Mouse (Mus musculus) limb, embryonic 14.5 days (tissue): Measurements from ENCODE around the gene Noct. TPM values are rescaled to one million over a fixed set of nuclear protein-coding genes. Genes with fewer than 3 reads are reported as not detected.

Experiments
- ATAC-seq: fragments of 200-750 bp; cut with Nextera tagmentation; 2 replicates; pipeline ENCODE4 v1.8.0; 2017; ENCODE audit warnings: low read depth, moderate number of reproducible peaks, moderate TSS enrichment; ENCODE audit not compliant: low FRiP score
- DNase-seq: peaks from one replicate; pipeline ENCODE4 v3.0.0-alpha.2; 2015; ENCODE audit warnings: low spot score
- H3K27ac ChIP-seq: fragments of 300-500 bp; sonication (generic); replicated peaks from 2 replicates; pipeline ENCODE4 v1.5.1; 2014; ENCODE audit warnings: low read depth, mild to moderate bottlenecking, low read length, moderate library complexity, mixed read lengths
- H3K27me3 ChIP-seq: fragments of 300-500 bp; sonication (generic); 2 replicates; pipeline ENCODE4 v1.6.1; 2014; ENCODE audit warnings: low read length, mixed read lengths; ENCODE audit not compliant: control insufficient read depth, insufficient read depth
- H3K36me3 ChIP-seq: fragments of 300-500 bp; sonication (generic); 2 replicates; pipeline ENCODE4 v1.6.1; 2014; ENCODE audit warnings: mild to moderate bottlenecking, low read length, moderate library complexity, mixed read lengths; ENCODE audit not compliant: control insufficient read depth, insufficient read depth
- H3K4me1 ChIP-seq: fragments of 300-500 bp; sonication (generic); 2 replicates; pipeline ENCODE4 v1.6.1; 2014; ENCODE audit warnings: antibody characterized with exemption, low read length, mixed read lengths; ENCODE audit not compliant: control insufficient read depth, insufficient read depth
- H3K4me2 ChIP-seq: fragments of 300-500 bp; sonication (generic); replicated peaks from 2 replicates; pipeline ENCODE4 v1.6.1; 2014; ENCODE audit warnings: low read depth, mild to moderate bottlenecking, low read length, moderate library complexity; ENCODE audit not compliant: severe bottlenecking
- H3K4me3 ChIP-seq: fragments of 300-500 bp; sonication (generic); replicated peaks from 2 replicates; pipeline ENCODE4 v1.5.1; 2014; ENCODE audit warnings: low read length
- H3K9ac ChIP-seq: fragments of 300-500 bp; sonication (generic); 2 replicates; pipeline ENCODE4 v1.6.1; 2014; ENCODE audit warnings: mild to moderate bottlenecking, low read depth, low read length, moderate library complexity; ENCODE audit not compliant: severe bottlenecking
- H3K9me3 ChIP-seq: fragments of 300-500 bp; sonication (generic); 2 replicates; pipeline ENCODE4 v1.6.1; 2016; ENCODE audit warnings: low read length; ENCODE audit not compliant: control insufficient read depth
- POLR2A ChIP-seq: fragments of 200-500 bp; IDR thresholded peaks from 2 replicates; pipeline ENCODE4 v1.8.0; 2012; ENCODE audit warnings: inconsistent platforms, mild to moderate bottlenecking, moderate library complexity, borderline replicate concordance; ENCODE audit not compliant: insufficient read depth, insufficient read length; ENCODE audit errors: extremely low read depth
- WGBS: fragments of 180-500 bp; shearing (Covaris S2); extraction: QIAGEN DNeasy Blood & Tissue Kit; methylation state at CpG from one replicate; pipeline ENCODE4 v1.1.7; 2014; 5-methylcytosine and 5-hydroxymethylcytosine counted together
- polyA plus RNA-seq, 2 experiments: library from polyadenylated mRNA; depleted of rRNA in 1 of 2; stranded (reverse) in 1 of 2; unstranded in 1 of 2; fragments of >200 nt; fragmentation: Nextera tagmentation in 1 of 2; extraction: Ambion mirVana in 1 of 2; gene quantifications; 2 replicates each; pipeline versions ENCODE4 v1.2.1 to v1.2.3; 2012 to 2014

Gene Noct
- polyA plus RNA-seq, 2 experiments = 10.0 to 18.0 TPM

DNA sequence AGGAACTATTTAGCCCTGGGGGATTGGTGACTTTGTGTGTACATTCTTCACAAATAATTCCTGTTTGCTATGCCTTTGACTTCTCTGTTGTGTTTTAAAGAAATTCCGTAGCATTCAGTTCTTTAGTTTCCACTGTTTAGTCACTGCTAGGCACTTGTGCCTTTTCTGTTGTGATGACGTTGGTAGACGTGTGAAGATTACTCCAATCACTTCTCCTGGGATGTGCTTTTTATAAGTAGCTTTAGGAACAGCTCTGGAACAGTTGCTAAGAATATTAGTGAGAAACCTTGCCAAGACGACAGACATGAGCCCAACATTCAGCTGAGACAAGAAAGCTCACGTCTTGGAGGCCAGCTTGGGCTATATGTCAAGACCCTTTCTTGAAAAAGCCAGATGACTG lies 26.8 kb downstream of the Noct start:
- Histone ChIP-seq H3K9me3 (no peaks in the 10 kb centered on the region), H3K27ac (no peak overlapping the region), H3K36me3 (peaks cover 61% of the 10 kb centered on the region), H3K4me3 (no peak overlapping the region), H3K9ac (no peak overlapping the region), H3K4me1 (no peaks in the 10 kb centered on the region), H3K27me3 (no peaks in the 10 kb centered on the region), H3K4me2 (no peak overlapping the region)
- TF ChIP-seq POLR2A = no peak
- no peak for DNase-seq
- whole genome bisulfite sequencing = 86% methylated on average over 5 of the region's 5 CpGs
- no peak for ATAC-seq

DNA sequence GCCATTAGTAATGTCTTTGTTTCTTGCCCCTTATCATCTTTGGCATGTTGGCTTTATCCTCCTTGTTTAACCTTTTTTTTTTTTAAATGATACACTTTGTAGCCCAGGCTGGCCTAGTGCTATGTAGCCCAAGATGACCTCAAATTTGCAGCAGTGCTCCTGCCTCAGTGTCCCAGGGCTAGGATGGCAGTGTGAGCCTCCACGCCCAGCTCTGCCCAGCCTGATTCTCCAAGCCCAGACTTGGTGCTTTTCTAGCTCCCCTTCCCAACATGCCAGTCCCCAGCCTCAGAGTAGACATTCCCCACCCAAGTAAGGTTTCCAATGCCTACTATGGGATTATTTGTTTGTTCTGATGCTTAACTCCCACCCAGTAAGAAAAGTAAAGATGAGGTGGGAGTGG lies 28.0 kb downstream of the Noct start:
- ATAC-seq (no peak), DNase-seq (no peak)
- Histone ChIP-seq H3K36me3 (peaks cover 72% of the 10 kb centered on the region), H3K9ac (no peak overlapping the region), H3K4me2 (no peak overlapping the region), H3K4me3 (no peak overlapping the region), H3K27ac (no peak overlapping the region), H3K9me3 (no peaks in the 10 kb centered on the region), H3K27me3 (no peaks in the 10 kb centered on the region), H3K4me1 (no peaks in the 10 kb centered on the region)
- TF ChIP-seq POLR2A = no peak
- 100% methylated on average over 1 of the region's 1 CpGs for WGBS

DNA sequence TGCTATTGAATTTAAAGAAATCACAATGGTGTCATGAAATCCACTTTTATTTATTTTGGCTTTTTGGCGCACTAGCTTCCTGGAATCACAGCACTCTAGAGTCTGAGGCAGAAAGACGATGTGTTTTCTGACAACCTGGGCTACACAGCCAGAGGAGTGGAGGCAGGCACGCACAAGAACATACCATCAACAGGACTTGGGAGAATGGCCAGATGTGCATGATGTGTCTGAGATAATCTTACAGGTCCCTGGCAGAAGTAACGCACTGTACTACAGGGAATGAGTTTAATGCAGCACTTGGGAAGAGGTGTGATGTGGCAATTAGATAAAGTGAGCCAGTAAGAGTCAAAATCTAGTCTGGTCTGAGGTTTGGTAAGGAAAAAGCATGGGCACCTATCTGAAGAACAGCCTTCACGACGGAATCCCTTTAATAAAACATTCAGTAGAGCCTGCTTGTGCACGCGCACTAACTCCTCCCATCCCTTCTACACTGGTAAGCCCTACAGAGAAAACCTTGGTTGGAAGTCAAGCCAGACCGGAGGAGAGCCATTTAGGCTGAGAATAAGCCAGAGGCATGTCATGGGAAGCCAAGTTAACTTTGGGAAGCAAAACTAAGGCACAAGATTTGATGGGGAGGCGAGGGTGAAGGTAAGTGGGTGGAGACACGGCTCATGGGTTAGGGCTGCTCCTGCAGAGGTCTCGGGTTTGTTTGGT lies 28.6 kb downstream of the Noct start:
- no peak overlapping the region for H3K27ac ChIP-seq
- H3K9ac ChIP-seq = no peak overlapping the region
- H3K27me3 ChIP-seq = no peaks in the 10 kb centered on the region
- whole genome bisulfite sequencing = 93% methylated on average over 12 of the region's 12 CpGs
- no peaks in the 10 kb centered on the region for H3K4me1 ChIP-seq
- ATAC-seq (no peak), DNase-seq (no peak)
- H3K4me2 ChIP-seq = no peak overlapping the region
- no peak for TF ChIP-seq POLR2A
- no peak overlapping the region for H3K4me3 ChIP-seq
- H3K9me3 ChIP-seq = no peaks in the 10 kb centered on the region
- peaks cover 79% of the 10 kb centered on the region for H3K36me3 ChIP-seq

DNA sequence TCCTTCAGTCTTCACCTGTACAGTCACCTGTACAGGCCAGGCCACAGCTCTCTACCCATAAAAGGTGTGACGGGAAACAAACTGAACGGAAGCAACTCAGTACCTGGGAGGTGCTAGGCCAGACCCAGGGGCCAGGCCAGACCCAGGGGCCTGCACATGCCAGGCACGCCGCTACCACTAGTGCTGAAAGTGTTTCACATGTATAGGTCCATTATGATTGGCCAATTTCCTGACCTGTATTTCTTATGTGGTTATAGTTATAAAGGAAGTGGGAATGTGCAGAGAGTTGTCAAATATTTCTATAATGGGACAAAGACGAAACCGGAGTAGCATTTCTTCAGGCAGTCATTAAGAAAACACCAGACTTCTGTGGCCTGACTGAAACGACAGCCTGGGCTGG lies 30.5 kb downstream of the Noct start:
- no peaks in the 10 kb centered on the region for H3K4me1 ChIP-seq
- H3K4me2 ChIP-seq = no peak overlapping the region
- ATAC-seq = no peak
- H3K27me3 ChIP-seq = no peaks in the 10 kb centered on the region
- peaks cover 86% of the 10 kb centered on the region for H3K36me3 ChIP-seq
- no peak for TF ChIP-seq POLR2A
- H3K27ac ChIP-seq = no peak overlapping the region
- H3K9ac ChIP-seq = no peak overlapping the region
- no peak for DNase-seq
- no peaks in the 10 kb centered on the region for H3K9me3 ChIP-seq
- WGBS = 88% methylated on average over 7 of the region's 7 CpGs
- no peak overlapping the region for H3K4me3 ChIP-seq

DNA sequence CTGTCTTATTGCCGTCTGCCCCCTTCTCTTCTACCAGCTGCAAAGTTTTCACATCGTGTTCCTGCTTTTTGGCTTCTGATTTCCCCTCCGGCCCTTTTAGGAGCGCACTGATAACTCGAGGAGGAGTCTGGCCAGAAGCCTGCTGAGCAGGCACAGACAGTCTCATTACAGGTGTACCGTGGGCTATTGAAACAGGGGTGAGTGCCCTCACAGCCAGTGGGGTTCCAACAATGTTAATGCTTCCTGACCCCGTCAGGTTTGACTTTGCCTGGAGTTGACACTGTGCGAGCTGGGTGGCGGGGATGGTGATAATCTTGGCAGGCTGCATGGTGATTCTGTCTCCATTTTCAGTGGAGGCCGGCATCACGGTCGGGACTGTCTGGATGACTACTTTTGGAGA lies 32.2 kb downstream of the Noct start:
- Histone ChIP-seq H3K36me3 (peaks cover 89% of the 10 kb centered on the region), H3K27me3 (no peaks in the 10 kb centered on the region), H3K4me1 (no peaks in the 10 kb centered on the region), H3K27ac (no peak overlapping the region), H3K4me2 (no peak overlapping the region), H3K9me3 (no peaks in the 10 kb centered on the region), H3K4me3 (no peak overlapping the region), H3K9ac (no peak overlapping the region)
- DNase-seq (no peak), ATAC-seq (no peak)
- TF ChIP-seq POLR2A = no peak
- WGBS = 89% methylated on average over 12 of the region's 12 CpGs
